Mouse (Mus musculus) A20 (cell line): ENCODE data around the gene Egfl6.
A peak's percentile ranks its signal among the peaks of the same experiment; 100 is the strongest.

Source experiments
- DNase-seq: peaks from one replicate; pipeline ENCODE4 v3.0.0-alpha.2; 2011; ENCODE audit warnings: low read depth, low spot score

Egfl6 gene

GRCm38 (mm10) chrX:166516631-166517030, 68.9 kb downstream of the Egfl6 start:
- DNase-seq = no peak

- DNase-seq = no peak
These were observed 69.6 kb downstream of the Egfl6 start for GRCm38 (mm10) chrX:166515923-166516322.

- peak; percentile 80 for DNase-seq
These were observed 71.5 kb downstream of the Egfl6 start for GRCm38 (mm10) chrX:166514035-166514434.

- DNase-seq = no peak
These were observed 73.4 kb downstream of the Egfl6 start for GRCm38 (mm10) chrX:166512071-166512470.

- peak; percentile 42 for DNase-seq
These were observed 74.4 kb downstream of the Egfl6 start for GRCm38 (mm10) chrX:166511107-166511506.

- peak; percentile 94 for DNase-seq
These were observed 75.5 kb downstream of the Egfl6 start for GRCm38 (mm10) chrX:166509761-166510738.

GRCm38 (mm10) chrX:166504421-166504820, 81.1 kb downstream of the Egfl6 start:
- DNase-seq = no peak

GRCm38 (mm10) chrX:166499496-166500190, 85.9 kb downstream of the Egfl6 start:
- DNase-seq = no peak

GRCm38 (mm10) chrX:166497771-166498170, 87.7 kb downstream of the Egfl6 start:
- no peak for DNase-seq

GRCm38 (mm10) chrX:166495052-166495451, 90.5 kb downstream of the Egfl6 start:
- no peak for DNase-seq

- DNase-seq = peak; percentile 92
These were observed 106.0 kb downstream of the Egfl6 start, which contains the start of gene Rab9 for GRCm38 (mm10) chrX:166479365-166479983. Rab9 (minus strand) TSS chrX:166479867.

- peak; percentile 44 for DNase-seq
These were observed 106.7 kb downstream of the Egfl6 start for GRCm38 (mm10) chrX:166478631-166479364.

- DNase-seq = no peak
These were observed 108.1 kb downstream of the Egfl6 start for GRCm38 (mm10) chrX:166477393-166477792.
